Mouse (Mus musculus): Measurements from ENCODE around the gene Castor2.

DNA sequence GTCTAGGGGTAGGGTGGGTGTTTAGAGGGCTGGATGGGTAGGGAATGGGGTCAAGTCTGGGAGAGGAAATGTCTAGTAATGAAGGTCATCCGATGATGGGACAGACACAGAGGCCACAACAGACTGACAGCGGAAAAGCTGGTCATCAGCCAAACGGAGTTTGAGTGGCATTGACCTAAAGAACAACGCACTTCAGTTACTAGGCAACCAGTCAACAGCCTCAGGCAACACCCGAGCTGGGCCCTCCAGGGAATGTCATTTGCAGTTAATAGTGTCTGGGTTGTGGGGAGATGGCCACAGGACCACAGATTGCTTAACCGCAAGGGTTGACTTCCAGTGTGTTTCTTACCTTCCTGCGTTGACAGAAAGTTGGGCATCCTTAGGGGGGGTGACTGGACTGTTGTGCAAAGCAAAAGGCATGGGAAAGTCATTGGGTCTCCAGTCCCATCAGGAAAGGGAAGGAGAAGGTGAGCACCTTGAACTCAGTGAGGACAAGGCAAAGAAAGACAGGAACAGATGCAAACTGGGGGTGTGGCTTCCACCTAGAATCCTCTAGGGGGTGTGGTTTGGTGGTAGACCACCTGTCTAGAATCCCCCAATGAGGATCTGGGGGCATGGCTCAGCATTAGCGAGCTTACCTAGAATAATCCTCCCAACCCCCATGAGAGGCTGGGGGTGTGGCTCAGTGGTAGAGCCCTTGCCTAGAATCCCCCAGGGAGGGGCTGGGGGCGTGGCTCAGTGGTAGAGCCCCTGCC is 21.8 kb downstream of the Castor2 start:
- no peak for TF ChIP-seq POLR2A (IDR thresholded peaks at IDR 0.05; ENCODE audit: extremely low read depth, insufficient read depth, low read length)
- TF ChIP-seq CTCF (IDR thresholded peaks at IDR 0.05; ENCODE audit: extremely low read depth, insufficient read depth, low read length), result no peak
